14 mouse cellular contexts compared by ENCODE assay signal in the genomic region with DNA sequence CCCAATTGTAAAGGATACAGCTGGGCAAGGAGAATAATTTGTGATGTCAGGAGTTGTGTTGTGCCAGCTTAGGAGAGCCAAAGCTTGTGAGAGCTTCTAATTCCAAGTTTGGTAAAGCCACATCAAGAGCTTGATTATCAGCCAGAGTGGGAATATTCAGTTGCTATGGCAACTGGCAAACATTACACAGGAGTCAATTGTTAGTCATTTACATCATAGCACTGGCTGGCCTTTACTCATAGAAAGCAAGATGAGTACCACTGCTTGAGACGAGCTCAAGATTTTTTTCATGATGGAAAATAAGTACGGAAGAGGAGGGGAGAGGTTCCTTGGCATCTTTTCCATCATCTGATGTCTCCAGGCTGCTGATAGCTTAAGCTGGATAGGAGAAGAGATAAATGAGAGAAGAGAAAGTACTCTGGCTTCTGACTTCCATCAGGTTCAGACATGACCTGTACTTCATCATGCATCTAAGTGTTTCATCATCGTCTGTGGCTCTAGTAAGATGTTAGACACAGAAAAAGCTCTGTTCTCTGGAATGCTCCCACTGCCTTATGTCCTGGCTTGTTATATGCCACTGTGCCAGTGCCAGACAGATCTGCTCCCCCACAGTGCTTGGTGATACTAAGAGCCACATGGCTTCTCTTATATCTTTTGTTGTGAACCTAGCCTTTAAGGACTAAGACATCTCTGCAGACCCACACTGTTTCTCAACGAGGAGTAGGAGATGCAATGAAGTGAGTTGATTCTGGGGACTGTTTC. TPM values are rescaled to one million over a fixed set of nuclear protein-coding genes. Genes with fewer than 3 reads are reported as not detected.
A peak's percentile ranks its signal among the peaks of the same experiment; 100 is the strongest.
DNase-seq lines count a peak whose midpoint lies in the region; ATAC-seq and TF ChIP-seq lines count a peak whose summit lies in the region.
"Had no signal": no experiment of that assay in that cellular context is flagged by ENCODE, and none has a peak within 500 bp of the region (broad histone marks: within the 10 kb centered on the region; RNA-seq: fewer than 3 reads in every experiment).

No protein-coding gene starts in this region.

- intact Hi-C loops in left cerebral cortex, postnatal 36 days (cut with DNase I): no loop called here

- TF ChIP-seq CTCF in layer of hippocampus, adult 2 months (conservative IDR thresholded peaks at IDR 0.05): no peak

- no peak for ATAC-seq in megakaryocyte, adult 5-6 weeks (ENCODE audit: poor library complexity, severe bottlenecking)
- ATAC-seq: forebrain, embryonic 13.5 days had no signal

- no peak overlapping the region for H3K4me3 ChIP-seq in layer of hippocampus, adult 2 months
- H3K4me3 ChIP-seq: forebrain, embryonic 13.5 days; heart, adult 2 months; limb, embryonic 12.5 days had no signal

- DNase-seq in cerebellum, adult 9-11 months: peak; percentile 12
- DNase-seq in cerebellum, adult 11 months: no peak
- peak; percentile 11 to 14 for DNase-seq in left cerebral cortex, postnatal 36 days (ENCODE audit: low spot score in 2 of 2)
- DNase-seq in left cerebral cortex, adult 11 months (ENCODE audit: low spot score): no peak
- peak; percentile 47 for DNase-seq in adipocyte (ENCODE audit: low spot score)
- DNase-seq in layer of hippocampus, adult 2 months (ENCODE audit: low spot score in 2 of 2): peak; percentile 45 to 48
- no peak for DNase-seq in testis, postnatal 14 days (ENCODE audit: low spot score)
- DNase-seq: adrenal gland, postnatal 14 days; heart, adult 2 months; kidney, adult 9 months; lung, postnatal 14 days had no signal

- peak overlapping the region; percentile 85 for H3K27ac ChIP-seq in layer of hippocampus, adult 2 months
- H3K27ac ChIP-seq: forebrain, embryonic 13.5 days; heart, adult 2 months; limb, embryonic 12.5 days had no signal

RNA-seq across cellular contexts. Expression of gene Gm5426, which starts 15.0 kb away (rescaled TPM):
- not detected for total RNA-seq in left cerebral cortex, postnatal 36 days (2021)
- total RNA-seq in layer of hippocampus, adult 2 months (2021): not detected
- total RNA-seq in megakaryocyte, adult 5-6 weeks (2015): not detected in 2 replicates
- total RNA-seq in megakaryocyte, adult 5-6 weeks (2017): not detected in 2 replicates
- total RNA-seq: adrenal gland, postnatal 14 days; heart, adult 2 months had no signal

Comparison
In these comparisons a context has a peak if more than half of its experiments do, and no peak if none do; other contexts are left out.
1. DNase-seq: peak in cerebellum, adult 9-11 months (single experiment), left cerebral cortex, postnatal 36 days (2 of 2), adipocyte (single experiment) and layer of hippocampus, adult 2 months (2 of 2); none in cerebellum, adult 11 months (single experiment), left cerebral cortex, adult 11 months (single experiment) and testis, postnatal 14 days (single experiment).